Mouse (Mus musculus): ENCODE results near the gene Adcy2. TPM values are rescaled to one million over a fixed set of nuclear protein-coding genes. Genes with fewer than 3 reads are reported as not detected.

Gene Adcy2
- polyA plus RNA-seq, 1 experiment from 2014 or later = 4.8 TPM

DNA sequence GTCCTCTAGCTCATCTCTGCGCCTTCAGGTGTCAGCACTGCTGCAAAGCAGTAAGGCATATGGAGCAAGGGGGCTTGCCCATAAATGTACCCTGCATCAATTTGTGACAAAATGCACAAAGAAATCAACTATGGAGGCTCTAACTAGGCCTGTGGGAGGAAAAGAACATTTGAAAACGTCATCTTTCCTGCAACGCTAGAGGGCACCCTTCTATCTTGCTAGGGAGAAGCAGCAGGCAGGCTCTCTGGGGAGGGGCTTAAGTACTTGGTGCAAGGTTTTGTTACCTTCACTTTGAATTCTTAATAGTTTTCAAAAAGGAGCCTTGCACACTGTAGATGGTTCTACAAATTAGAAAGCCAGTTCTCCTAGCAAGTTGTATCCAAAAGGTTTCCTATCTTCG lies 2.8 kb upstream of the Adcy2 start:
- no peaks in the 10 kb centered on the region for H3K9me3 ChIP-seq
- no peak overlapping the region for H3K9ac ChIP-seq
- no peak overlapping the region for H3K27ac ChIP-seq
- H3K4me3 ChIP-seq (replicated peaks) = no peak overlapping the region
- 0 out of 2 replicates have a peak, but pooled peaks have one; percentile 18 for ATAC-seq
- 19% methylated on average over 4 of the region's 4 CpGs for WGBS
- H3K27me3 ChIP-seq (replicated peaks) = no peaks in the 10 kb centered on the region; the same call in 1 of the 2 replicates
- H3K4me1 ChIP-seq (replicated peaks) = 0 out of 2 replicates have a peak, but pooled peaks cover 9% of the 10 kb centered on the region
- no peaks in the 10 kb centered on the region for H3K36me3 ChIP-seq
- H3K4me2 ChIP-seq (replicated peaks) = no peak overlapping the region

DNA sequence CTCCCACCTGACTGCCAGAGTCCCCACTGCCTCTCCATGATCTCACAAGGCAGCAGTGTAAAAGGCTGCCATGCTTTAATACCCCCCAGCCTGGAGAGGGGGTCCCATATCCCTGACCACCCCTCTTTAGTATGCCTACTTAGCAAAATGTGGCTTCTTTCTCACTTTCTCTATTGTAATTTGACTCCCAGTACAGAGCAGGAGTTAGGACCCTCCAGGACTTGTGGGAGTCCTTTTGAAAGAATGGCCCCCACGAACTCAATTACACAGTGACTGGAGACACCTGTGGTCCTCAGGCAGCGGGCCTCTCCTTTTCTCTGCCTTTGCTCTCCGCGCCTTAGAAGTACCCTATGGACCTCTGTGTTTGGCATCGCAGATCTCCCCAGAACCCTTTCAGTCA lies 485 bp upstream of the Adcy2 start:
- no peak for ATAC-seq
- no peak overlapping the region for H3K9ac ChIP-seq
- H3K9me3 ChIP-seq = no peaks in the 10 kb centered on the region

DNA sequence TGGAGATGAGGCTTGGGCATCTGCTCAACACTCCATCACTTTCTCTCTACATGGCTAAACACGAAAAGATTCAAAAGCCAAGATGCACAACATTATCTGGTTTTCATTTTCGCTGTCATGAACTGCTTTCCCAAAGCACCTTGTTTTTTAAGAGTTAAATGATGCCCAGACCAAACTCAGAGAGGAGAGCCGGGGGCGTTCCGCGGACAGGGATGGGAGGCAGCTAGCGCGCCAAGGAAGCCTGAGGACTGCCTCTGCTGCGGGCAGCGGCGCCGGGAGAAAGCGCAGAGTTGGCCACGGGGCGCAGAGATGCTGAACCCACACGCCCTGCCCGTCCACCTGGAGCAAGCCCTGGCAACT lies 803 bp downstream of the Adcy2 start:
- under 1% methylated on average over 17 of the region's 17 CpGs for WGBS
- no peaks in the 10 kb centered on the region for H3K9me3 ChIP-seq
- H3K27me3 ChIP-seq (replicated peaks) = no peaks in the 10 kb centered on the region; the same call in 1 of the 2 replicates
- H3K4me2 ChIP-seq (replicated peaks) = peak overlapping the region; percentile 94
- 0 out of 2 replicates have a peak, but pooled peaks cover 9% of the 10 kb centered on the region for H3K4me1 ChIP-seq (replicated peaks)
- no peaks in the 10 kb centered on the region for H3K36me3 ChIP-seq
- 0 out of 2 replicates have a peak overlapping the region, but pooled peaks have one; percentile 56 for H3K27ac ChIP-seq
- ATAC-seq = peak; percentile 15; the same call in 1 of the 2 replicates
- peak overlapping the region; percentile 70 for H3K4me3 ChIP-seq (replicated peaks)
- H3K9ac ChIP-seq = peak overlapping the region; percentile 62

More for the DNA sequence above, 485 bp upstream of the Adcy2 start:
- H3K4me3 ChIP-seq (replicated peaks) = peak overlapping the region; percentile 70
- 47% methylated on average over 5 of the region's 5 CpGs for WGBS
- 0 out of 2 replicates have a peak, but pooled peaks cover 9% of the 10 kb centered on the region for H3K4me1 ChIP-seq (replicated peaks)
- no peaks in the 10 kb centered on the region for H3K36me3 ChIP-seq
- peak overlapping the region; percentile 94 for H3K4me2 ChIP-seq (replicated peaks)
- H3K27me3 ChIP-seq (replicated peaks) = no peaks in the 10 kb centered on the region; the same call in 1 of the 2 replicates
- H3K27ac ChIP-seq = no peak overlapping the region

DNA sequence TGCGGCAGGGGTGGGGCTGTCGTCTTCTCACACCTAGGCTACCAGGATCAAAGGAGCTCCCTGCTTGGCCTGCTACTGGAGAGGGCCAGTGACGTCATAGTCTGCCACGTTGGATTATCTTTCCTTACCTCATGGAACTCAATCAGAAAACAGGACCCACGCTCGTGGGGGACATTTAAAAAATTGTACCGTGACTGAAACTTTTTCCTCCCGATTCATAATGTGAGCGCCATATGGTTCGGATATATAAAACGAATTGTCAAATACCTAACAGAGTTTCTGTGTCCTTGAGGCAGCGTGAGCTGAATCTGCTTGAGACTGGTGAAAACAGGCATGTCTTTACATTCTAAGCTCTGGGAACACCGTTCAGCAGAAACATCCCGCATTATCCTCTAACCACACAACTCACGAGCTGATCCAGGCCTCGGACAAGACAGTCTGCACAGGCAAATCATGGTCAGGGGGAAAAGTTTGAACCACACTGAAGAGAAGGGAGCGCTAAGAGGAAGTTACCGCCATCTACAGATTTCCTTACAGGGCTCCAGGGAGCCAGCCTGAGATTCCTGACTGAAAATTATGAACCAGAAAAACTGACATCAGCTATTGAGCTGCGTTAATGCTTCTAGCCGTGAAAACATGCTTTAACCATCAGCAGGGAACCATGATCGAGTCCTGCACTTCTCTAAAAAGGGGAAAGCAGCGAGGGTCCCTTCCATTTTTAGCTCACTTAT lies 1.4 kb downstream of the Adcy2 start:
- H3K27me3 ChIP-seq (replicated peaks) = no peaks in the 10 kb centered on the region; the same call in 1 of the 2 replicates
- peak overlapping the region; percentile 62; the same call in 1 of the 2 replicates for H3K9ac ChIP-seq
- no peak overlapping the region for H3K27ac ChIP-seq
- peak overlapping the region; percentile 70 for H3K4me3 ChIP-seq (replicated peaks)
- WGBS = 8% methylated on average over 22 of the region's 22 CpGs
- H3K36me3 ChIP-seq = no peaks in the 10 kb centered on the region
- H3K4me2 ChIP-seq (replicated peaks) = peak overlapping the region; percentile 94
- no peak for ATAC-seq
- 0 out of 2 replicates have a peak, but pooled peaks cover 9% of the 10 kb centered on the region for H3K4me1 ChIP-seq (replicated peaks)
- no peaks in the 10 kb centered on the region for H3K9me3 ChIP-seq

DNA sequence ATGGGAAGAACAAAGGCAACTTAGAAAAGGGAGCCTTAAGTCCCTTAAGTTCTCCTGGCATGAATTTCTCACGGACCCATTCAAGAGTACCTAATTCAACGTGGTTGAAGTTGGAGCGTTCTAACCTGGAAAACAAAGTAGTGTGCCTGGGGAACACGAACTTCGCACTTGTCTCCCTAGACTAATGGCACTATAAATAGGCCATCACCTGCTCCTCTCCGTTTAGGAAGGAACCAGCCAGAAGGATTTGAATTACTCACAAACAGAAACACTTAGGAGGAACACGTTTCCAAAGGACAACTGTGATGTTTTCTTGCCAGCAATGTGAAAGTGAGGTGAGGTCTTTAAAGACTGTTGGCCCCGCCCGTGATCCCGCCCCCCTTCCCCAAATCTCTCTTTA lies 2.0 kb downstream of the Adcy2 start:
- ATAC-seq = no peak

DNA sequence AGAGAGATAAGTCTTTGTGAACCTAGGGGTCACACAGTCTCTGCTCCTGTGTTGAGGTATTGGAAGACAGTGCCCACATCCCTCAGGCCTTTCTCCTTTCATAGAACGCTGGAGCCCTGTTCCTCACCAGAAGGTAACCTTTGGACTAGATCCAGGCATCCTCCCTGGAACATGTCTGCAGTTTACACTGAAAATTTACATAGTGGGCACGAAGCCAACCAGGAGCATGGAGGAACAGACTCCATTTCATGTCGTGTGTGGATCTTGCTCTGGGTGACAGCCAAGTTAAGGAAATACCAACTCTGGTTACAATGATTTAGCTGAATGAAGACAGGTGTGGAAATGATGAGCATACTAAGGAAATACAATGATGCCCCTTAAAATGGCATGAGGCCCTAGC lies 2.7 kb downstream of the Adcy2 start:
- Histone ChIP-seq H3K9me3 (no peaks in the 10 kb centered on the region), H3K4me2 (replicated peaks) (no peak overlapping the region), H3K4me1 (replicated peaks) (0 out of 2 replicates have a peak, but pooled peaks cover 9% of the 10 kb centered on the region), H3K27me3 (replicated peaks) (no peaks in the 10 kb centered on the region; the same call in 1 of the 2 replicates), H3K36me3 (no peaks in the 10 kb centered on the region), H3K4me3 (replicated peaks) (no peak overlapping the region), H3K27ac (no peak overlapping the region), H3K9ac (no peak overlapping the region)
- no peak for ATAC-seq
- 45% methylated on average over 3 of the region's 3 CpGs for WGBS

More for the DNA sequence above, 2.0 kb downstream of the Adcy2 start:
- 31% methylated on average over 10 of the region's 10 CpGs for WGBS
- Histone ChIP-seq H3K9me3 (no peaks in the 10 kb centered on the region), H3K4me3 (replicated peaks) (peak overlapping the region; percentile 70; the same call in 1 of the 2 replicates), H3K27me3 (replicated peaks) (no peaks in the 10 kb centered on the region; the same call in 1 of the 2 replicates), H3K4me2 (replicated peaks) (peak overlapping the region; percentile 94), H3K36me3 (no peaks in the 10 kb centered on the region), H3K9ac (no peak overlapping the region), H3K4me1 (replicated peaks) (0 out of 2 replicates have a peak, but pooled peaks cover 9% of the 10 kb centered on the region), H3K27ac (no peak overlapping the region)

DNA sequence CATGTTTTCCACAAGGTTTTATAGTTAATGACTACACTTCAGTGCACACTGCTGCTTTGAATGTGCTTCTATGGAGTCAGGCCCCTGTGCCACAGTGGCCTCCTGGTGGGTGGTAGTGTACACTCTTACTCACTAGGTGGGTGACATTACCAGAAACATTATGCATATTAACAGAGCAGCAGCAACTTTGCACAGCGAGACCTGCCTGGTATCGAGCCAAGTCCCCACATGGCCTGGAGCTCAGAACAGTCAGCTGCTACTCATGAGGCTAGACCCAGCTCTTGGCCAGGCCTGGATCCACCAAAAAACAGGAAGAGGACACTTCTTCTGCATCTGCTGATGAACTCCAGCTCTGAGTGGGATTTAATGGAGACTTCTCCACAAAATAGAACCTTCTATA lies 13.6 kb downstream of the Adcy2 start:
- Histone ChIP-seq H3K4me3 (replicated peaks) (no peak overlapping the region), H3K9ac (no peak overlapping the region), H3K4me2 (replicated peaks) (no peak overlapping the region), H3K27ac (no peak overlapping the region), H3K36me3 (no peaks in the 10 kb centered on the region), H3K4me1 (replicated peaks) (no peaks in the 10 kb centered on the region), H3K9me3 (no peaks in the 10 kb centered on the region), H3K27me3 (replicated peaks) (no peaks in the 10 kb centered on the region)
- peak; percentile 20; the same call in 1 of the 2 replicates for ATAC-seq
- WGBS = 43% methylated on average over 2 of the region's 2 CpGs

DNA sequence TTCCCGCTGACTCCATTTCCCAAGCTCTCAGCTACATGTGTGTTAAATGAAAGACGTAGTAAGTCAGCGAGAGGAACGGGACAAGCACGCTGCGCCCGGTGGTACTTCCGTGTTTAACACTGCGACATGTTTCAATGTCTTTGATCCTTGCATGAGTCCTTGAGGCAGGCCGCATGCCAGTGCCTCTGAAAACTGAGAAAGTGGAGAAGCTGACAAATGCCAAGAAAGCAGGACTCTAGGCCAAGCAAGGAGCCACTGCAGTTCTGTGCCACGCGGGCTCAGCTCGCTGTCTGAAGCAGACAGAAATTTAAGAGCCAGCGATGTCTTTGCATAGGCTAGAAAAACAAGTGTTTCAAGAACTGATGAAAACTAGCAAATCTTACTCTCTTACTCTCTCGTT lies 15.3 kb downstream of the Adcy2 start:
- no peaks in the 10 kb centered on the region for H3K4me1 ChIP-seq (replicated peaks)
- H3K9me3 ChIP-seq = no peaks in the 10 kb centered on the region
- H3K4me2 ChIP-seq (replicated peaks) = no peak overlapping the region
- H3K27me3 ChIP-seq (replicated peaks) = no peaks in the 10 kb centered on the region
- no peak for ATAC-seq
- H3K27ac ChIP-seq = no peak overlapping the region
- H3K9ac ChIP-seq = no peak overlapping the region
- H3K4me3 ChIP-seq (replicated peaks) = no peak overlapping the region
- no peaks in the 10 kb centered on the region for H3K36me3 ChIP-seq
- 83% methylated on average over 15 of the region's 15 CpGs for WGBS

DNA sequence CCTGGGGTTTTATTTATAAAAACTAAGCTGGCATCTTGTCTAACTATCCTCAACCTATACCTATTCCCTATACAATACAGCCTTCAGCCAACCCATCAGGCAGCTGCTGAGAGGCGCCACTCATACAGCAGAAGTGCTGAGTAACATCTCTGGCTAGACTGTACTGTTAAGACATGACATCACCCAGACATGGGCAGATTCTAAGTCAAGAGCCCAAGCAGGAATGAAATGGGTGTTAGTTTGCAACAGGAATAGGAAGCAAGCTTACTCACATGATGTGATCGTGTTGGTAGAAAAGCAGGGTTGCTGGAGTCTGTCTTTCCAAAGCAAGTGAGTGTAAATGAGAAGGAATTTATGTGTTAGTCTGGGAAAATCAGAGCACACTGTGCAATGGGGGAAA lies 18.3 kb downstream of the Adcy2 start:
- no peaks in the 10 kb centered on the region for H3K4me1 ChIP-seq (replicated peaks)
- H3K27me3 ChIP-seq (replicated peaks) = no peaks in the 10 kb centered on the region
- H3K4me2 ChIP-seq (replicated peaks) = no peak overlapping the region
- no peaks in the 10 kb centered on the region for H3K9me3 ChIP-seq
- 85% methylated on average over 2 of the region's 2 CpGs for WGBS
- no peak overlapping the region for H3K27ac ChIP-seq
- H3K4me3 ChIP-seq (replicated peaks) = no peak overlapping the region
- H3K36me3 ChIP-seq = no peaks in the 10 kb centered on the region
- ATAC-seq = no peak
- no peak overlapping the region for H3K9ac ChIP-seq

DNA sequence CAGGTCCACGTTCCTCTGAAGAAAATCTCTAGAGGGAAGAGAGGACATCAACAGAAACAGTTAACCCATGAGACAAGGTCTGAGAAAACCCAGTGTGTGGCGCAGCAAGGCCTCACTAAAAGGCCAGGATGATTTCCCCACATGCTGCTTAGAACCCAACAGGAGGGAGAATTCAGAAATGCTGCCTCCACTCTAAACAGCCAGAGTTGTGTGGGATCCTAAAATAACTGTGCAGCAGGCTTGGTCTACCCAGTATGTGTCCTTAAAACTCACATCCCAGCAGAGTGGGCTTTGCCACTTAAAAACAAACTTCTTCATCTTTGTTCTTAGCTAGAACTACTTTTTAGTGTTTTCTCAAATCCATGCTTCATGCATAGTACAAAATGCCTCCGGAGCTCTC lies 26.2 kb downstream of the Adcy2 start:
- H3K9me3 ChIP-seq = no peaks in the 10 kb centered on the region
- no peaks in the 10 kb centered on the region for H3K36me3 ChIP-seq
- no peak overlapping the region for H3K4me3 ChIP-seq (replicated peaks)
- no peak overlapping the region for H3K4me2 ChIP-seq (replicated peaks)
- H3K27ac ChIP-seq = no peak overlapping the region
- 43% methylated on average over 3 of the region's 3 CpGs for WGBS
- H3K9ac ChIP-seq = no peak overlapping the region
- no peak for ATAC-seq
- H3K27me3 ChIP-seq (replicated peaks) = no peaks in the 10 kb centered on the region
- H3K4me1 ChIP-seq (replicated peaks) = no peaks in the 10 kb centered on the region

DNA sequence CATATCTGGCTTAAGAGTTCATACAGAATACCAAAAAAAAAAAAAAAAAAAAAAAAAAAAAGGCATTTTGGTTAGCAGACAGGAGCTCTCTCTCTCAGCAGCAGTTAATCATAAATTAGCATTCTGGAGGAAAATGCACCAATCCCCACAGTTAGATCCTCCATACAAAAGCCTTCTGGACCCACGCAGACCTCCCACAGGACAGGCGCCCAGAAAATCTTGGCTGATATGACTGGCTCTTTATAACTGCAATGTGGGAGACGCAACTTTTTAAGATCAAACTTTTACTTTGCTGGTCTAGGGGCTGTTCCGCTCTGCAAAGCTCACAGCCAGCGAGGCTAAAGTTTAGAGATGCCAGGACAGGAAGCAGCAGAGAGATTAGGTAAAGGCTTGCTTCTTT lies 37.8 kb downstream of the Adcy2 start:
- no peak overlapping the region for H3K4me2 ChIP-seq (replicated peaks)
- no peaks in the 10 kb centered on the region for H3K27me3 ChIP-seq (replicated peaks)
- H3K27ac ChIP-seq = no peak overlapping the region
- H3K4me1 ChIP-seq (replicated peaks) = no peaks in the 10 kb centered on the region
- WGBS = 76% methylated on average over 5 of the region's 5 CpGs
- no peak overlapping the region for H3K9ac ChIP-seq
- H3K4me3 ChIP-seq (replicated peaks) = no peak overlapping the region
- H3K9me3 ChIP-seq = no peaks in the 10 kb centered on the region
- no peaks in the 10 kb centered on the region for H3K36me3 ChIP-seq
- no peak for ATAC-seq

DNA sequence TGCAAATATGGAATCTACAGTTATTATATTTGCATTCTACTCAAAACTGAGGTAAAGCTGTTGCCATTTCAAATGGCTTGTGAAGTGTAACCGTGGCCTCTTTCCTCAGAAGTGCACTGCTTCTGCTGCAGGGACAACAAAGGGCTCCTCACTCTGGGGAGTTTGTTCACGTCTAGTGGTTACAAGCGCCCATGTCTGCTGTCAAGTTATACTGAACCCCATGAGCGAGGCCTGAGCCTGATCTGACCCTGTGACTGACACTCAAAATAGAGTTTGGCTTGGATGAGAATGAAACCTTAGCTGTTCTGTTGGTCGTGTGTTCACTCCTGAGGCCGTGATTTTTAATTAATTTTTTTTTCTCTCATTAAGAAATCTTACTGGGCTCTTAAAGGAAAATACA lies 38.8 kb downstream of the Adcy2 start:
- WGBS = 76% methylated on average over 6 of the region's 6 CpGs
- Histone ChIP-seq H3K9ac (no peak overlapping the region), H3K36me3 (no peaks in the 10 kb centered on the region), H3K27ac (no peak overlapping the region), H3K27me3 (replicated peaks) (no peaks in the 10 kb centered on the region), H3K9me3 (no peaks in the 10 kb centered on the region), H3K4me1 (replicated peaks) (no peaks in the 10 kb centered on the region), H3K4me3 (replicated peaks) (no peak overlapping the region), H3K4me2 (replicated peaks) (no peak overlapping the region)
- ATAC-seq = no peak

DNA sequence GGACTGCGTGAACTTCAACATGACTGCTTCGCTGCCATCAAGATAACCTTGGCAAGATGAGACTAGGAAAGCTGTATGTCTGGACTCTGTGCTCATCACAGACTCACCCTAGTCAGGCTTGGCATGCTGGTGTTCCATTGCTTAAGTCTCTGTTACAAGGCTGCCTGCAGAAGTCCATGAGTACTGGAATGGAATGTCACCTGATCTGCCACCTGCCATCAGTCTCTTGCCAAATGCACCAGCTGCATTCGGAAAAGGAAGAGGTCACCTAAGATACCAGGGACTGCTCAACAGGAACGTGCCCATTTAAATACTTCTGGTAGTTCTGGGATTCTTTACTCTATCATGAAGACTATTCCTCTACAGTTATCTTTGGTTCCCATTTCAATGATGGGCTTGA lies 39.9 kb downstream of the Adcy2 start:
- H3K4me3 ChIP-seq (replicated peaks) = no peak overlapping the region
- H3K4me1 ChIP-seq (replicated peaks) = no peaks in the 10 kb centered on the region
- no peak overlapping the region for H3K27ac ChIP-seq
- no peaks in the 10 kb centered on the region for H3K9me3 ChIP-seq
- H3K4me2 ChIP-seq (replicated peaks) = no peak overlapping the region
- no peaks in the 10 kb centered on the region for H3K27me3 ChIP-seq (replicated peaks)
- ATAC-seq = no peak
- WGBS = 88% methylated on average over 4 of the region's 4 CpGs
- H3K9ac ChIP-seq = no peak overlapping the region
- no peaks in the 10 kb centered on the region for H3K36me3 ChIP-seq
